Mouse (Mus musculus) neural tube, embryonic 11.5 days (tissue): ENCODE results near the gene Vmn1r174. TPM values are rescaled to one million over a fixed set of nuclear protein-coding genes. Genes with fewer than 3 reads are reported as not detected.
"Not testable (repeated sequence)": the region's sequence is repeated elsewhere in the genome, so short reads cannot be mapped to it uniquely, and the experiment has no call there.

Experiments
- ATAC-seq: fragments of 200-750 bp; cut with Nextera tagmentation; 2 replicates; pipeline ENCODE4 v1.8.0; 2017; ENCODE audit warnings: moderate number of reproducible peaks, mild to moderate bottlenecking, moderate TSS enrichment, moderate library complexity; ENCODE audit not compliant: insufficient read depth, low FRiP score, low TSS enrichment
- DNase-seq: peaks from one replicate; pipeline ENCODE4 v3.0.0-alpha.2; 2015; ENCODE audit warnings: low spot score
- H3K27ac ChIP-seq: fragments of 300-500 bp; sonication (generic); 2 replicates; pipeline ENCODE4 v1.5.1; 2014; ENCODE audit warnings: low read depth, mild to moderate bottlenecking, low read length
- H3K27me3 ChIP-seq: fragments of 300-500 bp; sonication (generic); 2 replicates; pipeline ENCODE4 v1.6.1; 2014; ENCODE audit warnings: mild to moderate bottlenecking, low read length, mixed read lengths; ENCODE audit not compliant: control insufficient read depth, insufficient read depth
- H3K36me3 ChIP-seq: fragments of 300-500 bp; sonication (generic); 2 replicates; pipeline ENCODE4 v1.6.1; 2014; ENCODE audit warnings: mild to moderate bottlenecking, low read length, moderate library complexity, mixed read lengths; ENCODE audit not compliant: control insufficient read depth, insufficient read depth
- H3K4me1 ChIP-seq: fragments of 300-500 bp; sonication (generic); 2 replicates; pipeline ENCODE4 v1.6.1; 2014; ENCODE audit warnings: low read length, mixed read lengths; ENCODE audit not compliant: control insufficient read depth, insufficient read depth
- H3K4me2 ChIP-seq: fragments of 300-500 bp; sonication (generic); 2 replicates; pipeline ENCODE4 v1.6.1; 2014; ENCODE audit warnings: low read depth, mild to moderate bottlenecking, moderate library complexity
- H3K4me3 ChIP-seq: fragments of 300-500 bp; sonication (generic); 2 replicates; pipeline ENCODE4 v1.5.1; 2014; ENCODE audit warnings: low read depth, low read length
- H3K9ac ChIP-seq: fragments of 300-500 bp; sonication (generic); 2 replicates; pipeline ENCODE4 v1.6.1; 2014; ENCODE audit warnings: mild to moderate bottlenecking, low read length
- H3K9me3 ChIP-seq: fragments of 300-500 bp; sonication (generic); 2 replicates; pipeline ENCODE4 v1.6.1; 2016; ENCODE audit warnings: low read length; ENCODE audit not compliant: control insufficient read depth
- WGBS: fragments of 180-500 bp; shearing (Covaris S2); extraction: QIAGEN DNeasy Blood & Tissue Kit; methylation state at CpG from one replicate; pipeline ENCODE4 v1.1.7; 2014; 5-methylcytosine and 5-hydroxymethylcytosine counted together
- polyA plus RNA-seq: library from polyadenylated mRNA; unstranded; fragments of >200 nt; fragmentation: Nextera tagmentation; extraction: Ambion mirVana; gene quantifications from 2 replicates; pipeline ENCODE4 v1.2.1, GENCODE M21; 2014

The Vmn1r174 gene
- polyA plus RNA-seq: not detected in 2 replicates

DNA sequence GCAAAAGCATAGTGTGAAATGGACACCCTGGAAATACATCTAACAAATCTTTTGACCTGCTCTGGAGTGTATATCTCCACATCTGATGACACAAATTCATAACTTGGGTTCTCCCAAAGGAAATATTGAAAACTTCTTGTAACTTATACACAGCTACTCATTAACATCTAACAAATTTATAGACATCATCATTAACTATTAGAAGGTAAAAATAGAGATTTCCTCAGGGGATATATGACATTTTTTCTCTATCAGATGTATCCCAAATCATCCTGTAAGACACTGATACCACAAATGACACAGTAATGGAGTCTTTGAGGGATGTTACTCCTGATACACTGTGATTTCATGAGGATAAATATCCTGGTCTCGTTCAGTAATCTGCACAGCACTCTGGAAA lies at the start of gene Vmn1r174:
TSS of gene Vmn1r174 (plus strand) at position 301 of the 400 bp plus-strand sequence.
- not testable (repeated sequence) for H3K36me3 ChIP-seq, H3K27me3 ChIP-seq, H3K4me3 ChIP-seq, DNase-seq, H3K4me1 ChIP-seq, H3K9me3 ChIP-seq, H3K4me2 ChIP-seq, H3K9ac ChIP-seq, H3K27ac ChIP-seq, ATAC-seq
- 64% methylated on average over 1 of the region's 1 CpGs for WGBS

DNA sequence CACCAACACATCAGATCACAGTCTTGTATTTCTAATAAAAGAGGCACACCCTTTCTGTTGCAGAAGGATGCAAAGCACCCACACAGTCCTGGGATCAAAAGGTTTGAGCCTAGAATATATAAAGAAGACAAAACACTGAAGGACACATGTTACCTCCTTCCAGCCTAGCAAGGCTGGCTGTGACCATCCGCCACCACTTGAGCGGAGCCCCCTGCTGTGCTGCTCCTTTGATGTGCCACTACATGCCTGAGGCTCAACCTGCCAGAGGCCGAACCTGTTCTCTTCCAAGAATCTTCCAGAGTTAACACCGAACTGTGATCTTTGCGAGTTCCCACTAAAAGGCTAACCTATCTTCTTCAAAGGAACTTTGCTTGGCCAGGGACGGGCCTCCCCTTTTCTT lies 32.5 kb downstream of the Vmn1r174 start:
- Histone ChIP-seq H3K9ac (no peak overlapping the region), H3K4me1 (no peaks in the 10 kb centered on the region), H3K9me3 (peaks cover 13% of the 10 kb centered on the region; the same call in 1 of the 2 replicates), H3K36me3 (no peaks in the 10 kb centered on the region), H3K27ac (no peak overlapping the region), H3K4me2 (no peak overlapping the region), H3K27me3 (no peaks in the 10 kb centered on the region), H3K4me3 (no peak overlapping the region)
- DNase-seq (no peak), ATAC-seq (no peak)
- WGBS: 72% methylated on average over 6 of the region's 6 CpGs

DNA sequence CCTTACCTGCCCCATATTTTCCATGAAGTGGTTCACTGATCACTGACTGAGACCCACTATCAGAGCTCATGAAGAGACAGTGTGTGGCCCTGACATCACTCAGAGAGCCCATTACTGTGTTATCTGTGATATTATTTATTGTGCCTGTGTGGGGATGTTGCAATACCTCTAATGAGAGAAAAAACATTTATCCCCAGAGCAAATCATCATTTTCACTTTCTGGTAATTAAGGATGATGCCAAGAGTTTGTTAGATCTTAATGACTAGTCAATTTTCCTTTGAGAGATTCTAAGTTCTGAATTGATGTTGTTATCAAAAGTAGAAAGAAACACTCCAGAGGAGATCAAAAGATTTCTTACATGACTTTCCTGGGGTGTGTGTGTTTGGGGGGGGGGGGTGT lies 58.5 kb downstream of the Vmn1r174 start, which contains the start of gene Vmn1r175:
TSS of gene Vmn1r175 (minus strand) at position 101 of the 400 bp plus-strand sequence.
- H3K36me3 ChIP-seq, H3K4me3 ChIP-seq, H3K9ac ChIP-seq, H3K4me1 ChIP-seq, DNase-seq, H3K9me3 ChIP-seq, H3K27me3 ChIP-seq, H3K4me2 ChIP-seq, H3K27ac ChIP-seq, ATAC-seq: not testable (repeated sequence)

Other genes starting within 250 kb of the Vmn1r174 start
- gene Vmn1r167, start 245.1 kb upstream of the Vmn1r174 start, polyA plus RNA-seq: not detected in 2 replicates
- not detected in 2 replicates for gene Vmn1r168, start 212.5 kb upstream of the Vmn1r174 start, polyA plus RNA-seq
- gene Vmn1r169, start 176.7 kb upstream of the Vmn1r174 start, polyA plus RNA-seq: not detected in 2 replicates
- not detected in 2 replicates for gene Vmn1r170, start 146.1 kb upstream of the Vmn1r174 start, polyA plus RNA-seq
- not detected in 2 replicates for gene Vmn1r171, start 121.5 kb upstream of the Vmn1r174 start, polyA plus RNA-seq
- not detected in 2 replicates for gene Vmn1r172, start 94.0 kb upstream of the Vmn1r174 start, polyA plus RNA-seq
- not detected in 2 replicates for gene Vmn1r173, start 51.6 kb upstream of the Vmn1r174 start, polyA plus RNA-seq
- gene Vmn1r175, start 58.4 kb downstream of the Vmn1r174 start, polyA plus RNA-seq: not detected in 2 replicates
- not detected in 2 replicates for gene Vmn1r176, start 85.1 kb downstream of the Vmn1r174 start, polyA plus RNA-seq
- not detected in 2 replicates for gene Vmn1r177, start 114.2 kb downstream of the Vmn1r174 start, polyA plus RNA-seq
- not detected in 2 replicates for gene Vmn1r178, start 139.7 kb downstream of the Vmn1r174 start, polyA plus RNA-seq
- not detected in 2 replicates for gene Vmn1r179, start 174.7 kb downstream of the Vmn1r174 start, polyA plus RNA-seq
- gene Vmn1r180, start 198.4 kb downstream of the Vmn1r174 start, polyA plus RNA-seq: not detected in 2 replicates
- not detected in 2 replicates for gene Vmn1r181, start 222.3 kb downstream of the Vmn1r174 start, polyA plus RNA-seq
- gene V1rd19, start 249.4 kb downstream of the Vmn1r174 start, polyA plus RNA-seq: not detected in 2 replicates